30 mouse cellular contexts compared by ENCODE assay signal in the genomic region with DNA sequence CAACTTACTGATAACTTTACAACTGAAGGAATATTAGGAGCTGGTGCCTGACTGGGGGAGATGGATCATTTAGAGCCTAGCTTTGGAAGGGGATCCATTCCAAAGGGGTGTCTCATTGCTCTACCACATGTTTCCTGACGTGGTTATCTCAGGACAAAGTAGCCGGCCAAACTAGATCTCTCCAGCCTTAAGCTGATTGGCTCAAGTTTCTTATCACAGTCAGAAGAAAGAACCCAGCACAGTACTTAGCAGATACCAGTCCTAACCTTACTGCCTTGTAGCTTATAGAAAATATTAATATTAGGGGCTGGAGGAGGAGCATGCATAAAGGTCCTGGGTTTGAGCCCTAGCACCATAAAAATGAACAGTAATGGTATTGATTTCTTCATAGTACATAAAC. TPM values are rescaled to one million over a fixed set of nuclear protein-coding genes. Genes with fewer than 3 reads are reported as not detected.
DNase-seq lines count a peak whose midpoint lies in the region; ATAC-seq and TF ChIP-seq lines count a peak whose summit lies in the region.
"Had no signal": no experiment of that assay in that cellular context is flagged by ENCODE, and none has a peak within 500 bp of the region (broad histone marks: within the 10 kb centered on the region; RNA-seq: fewer than 3 reads in every experiment).

No protein-coding gene starts in this region.

- H3K4me3 ChIP-seq in MEL (ENCODE audit: control insufficient read depth in 1 of 2, insufficient read depth in 1 of 2, low read depth in 2 of 2, low read length in 2 of 2), result no peak overlapping the region
- H3K4me3 ChIP-seq in liver, embryonic 16.5 days (ENCODE audit: low read depth, low read length), result no peak overlapping the region
- no peak overlapping the region for H3K4me3 ChIP-seq in kidney, embryonic 16.5 days (ENCODE audit: low read length)
- H3K4me3 ChIP-seq: embryonic facial prominence, embryonic 12.5 days; embryonic facial prominence, embryonic 15.5 days; gastrocnemius, adult 2 months; heart, embryonic 12.5 days; heart, embryonic 15.5 days; hindbrain, embryonic 10.5 days; hindbrain, embryonic 13.5 days had no signal

- H3K9ac ChIP-seq in MEL (ENCODE audit: control insufficient read depth, low read depth, low read length, poor library complexity, severe bottlenecking), result no peak overlapping the region
- no peak overlapping the region for H3K9ac ChIP-seq in liver, embryonic 16.5 days (ENCODE audit: low read depth, low read length)
- H3K9ac ChIP-seq in kidney, embryonic 16.5 days (replicated peaks; ENCODE audit: low read length), result no peak overlapping the region
- H3K9ac ChIP-seq: embryonic facial prominence, embryonic 12.5 days; embryonic facial prominence, embryonic 15.5 days; forebrain, postnatal 0 days; heart, embryonic 12.5 days; heart, embryonic 15.5 days; hindbrain, embryonic 13.5 days had no signal

- H3K27ac ChIP-seq in MEL (ENCODE audit: control insufficient read depth, low read depth, low read length), result no peak overlapping the region
- H3K27ac ChIP-seq in liver, embryonic 16.5 days (ENCODE audit: low read length), result no peak overlapping the region
- no peak overlapping the region for H3K27ac ChIP-seq in kidney, embryonic 16.5 days (ENCODE audit: low read length)
- H3K27ac ChIP-seq: embryonic facial prominence, embryonic 12.5 days; embryonic facial prominence, embryonic 15.5 days; gastrocnemius, adult 2 months; heart, embryonic 15.5 days; hindbrain, embryonic 10.5 days; hindbrain, embryonic 13.5 days had no signal

- no peaks in the 10 kb centered on the region for H3K9me3 ChIP-seq in MEL (replicated peaks; ENCODE audit: insufficient read depth, low read length)
- no peaks in the 10 kb centered on the region for H3K9me3 ChIP-seq in liver, embryonic 16.5 days (replicated peaks; ENCODE audit: control insufficient read depth, low read length)
- H3K9me3 ChIP-seq in kidney, embryonic 16.5 days (ENCODE audit: low read length), result no peaks in the 10 kb centered on the region
- H3K9me3 ChIP-seq: embryonic facial prominence, embryonic 12.5 days; embryonic facial prominence, embryonic 15.5 days; heart, embryonic 12.5 days; heart, embryonic 15.5 days; hindbrain, embryonic 10.5 days; hindbrain, embryonic 13.5 days had no signal

- no peak overlapping the region for H3K4me2 ChIP-seq in liver, embryonic 16.5 days (ENCODE audit: low read depth, low read length)
- no peak overlapping the region for H3K4me2 ChIP-seq in kidney, embryonic 16.5 days (replicated peaks; ENCODE audit: low read depth, low read length)
- H3K4me2 ChIP-seq: embryonic facial prominence, embryonic 12.5 days; embryonic facial prominence, embryonic 15.5 days; heart, embryonic 12.5 days; heart, embryonic 15.5 days; hindbrain, embryonic 13.5 days had no signal

- WGBS in liver, embryonic 16.5 days (ENCODE audit: insufficient replicate concordance), result 24% methylated on average over 2 of the region's 2 CpGs
- WGBS in kidney, embryonic 16.5 days, result 74% methylated on average over 2 of the region's 2 CpGs

- TF ChIP-seq POLR2A in MEL (IDR thresholded peaks at IDR 0.05; ENCODE audit: control insufficient read depth in 1 of 2, insufficient read depth in 1 of 2, low read depth in 1 of 2, low read length in 2 of 2, poor library complexity in 1 of 2), result no peak

- ATAC-seq in liver, embryonic 16.5 days (ENCODE audit: low read depth), result peak; percentile 32; the same call in 1 of the 2 replicates
- ATAC-seq in kidney, embryonic 16.5 days (ENCODE audit: low FRiP score, low TSS enrichment), result no peak
- ATAC-seq: forebrain, embryonic 14.5 days; forebrain, postnatal 0 days; hindbrain, embryonic 16.5 days; Patski had no signal

- TF ChIP-seq CTCF in MEL (IDR thresholded peaks at IDR 0.05 in 2 of 3, conservative IDR thresholded peaks at IDR 0.05 in 1 of 3; ENCODE audit: control insufficient read depth in 1 of 3, insufficient read depth in 1 of 3, low read depth in 2 of 3, low read length in 3 of 3, poor library complexity in 1 of 3, severe bottlenecking in 1 of 3), result no peak

- TF ChIP-seq EP300 in MEL (IDR thresholded peaks at IDR 0.05; ENCODE audit: low read depth in 1 of 2, low read length in 2 of 2), result no peak

- no peak for TF ChIP-seq RAD21 in MEL (IDR thresholded peaks at IDR 0.05; ENCODE audit: low read depth, low read length)

- peak; percentile 44 for DNase-seq in 416B (ENCODE audit: low read depth)
- no peak for DNase-seq in MEL (ENCODE audit: low read depth, low spot score)
- DNase-seq in right cerebral cortex, postnatal 14 days, result no peak
- no peak for DNase-seq in ovary, adult 18-20 months (ENCODE audit: low spot score)
- DNase-seq: adrenal gland, postnatal 10 days; adrenal gland, postnatal 36 days; cerebellum, adult 18-20 months; cerebellum, adult 9-10 months; cerebellum, postnatal 14 days; forebrain, postnatal 0 days; gastrocnemius, adult 2 months; gastrocnemius, postnatal 14 days; heart, adult 18-20 months; heart, postnatal 10 days; heart, postnatal 36 days had no signal

- H3K4me1 ChIP-seq in MEL (ENCODE audit: control insufficient read depth in 1 of 2, insufficient read depth in 2 of 2, low read length in 2 of 2), result peaks cover 0 to 3% of the 10 kb centered on the region in 2 experiments; a peak in 1 of 4 replicates
- H3K4me1 ChIP-seq in liver, embryonic 16.5 days (ENCODE audit: control insufficient read depth, low read depth, low read length), result peaks cover under 1% of the 10 kb centered on the region; the same call in 1 of the 2 replicates
- H3K4me1 ChIP-seq in kidney, embryonic 16.5 days (ENCODE audit: insufficient read depth, low read length), result 0 out of 2 replicates have a peak, but pooled peaks cover 6% of the 10 kb centered on the region
- H3K4me1 ChIP-seq: embryonic facial prominence, embryonic 15.5 days; heart, embryonic 15.5 days; hindbrain, embryonic 13.5 days had no signal

- H3K36me3 ChIP-seq in MEL (ENCODE audit: control insufficient read depth in 1 of 2, insufficient read depth in 2 of 2, low read length in 2 of 2), result peaks cover 10 to 11% of the 10 kb centered on the region in 2 experiments
- H3K36me3 ChIP-seq in liver, embryonic 16.5 days (ENCODE audit: control insufficient read depth, insufficient read depth), result peaks cover 28% of the 10 kb centered on the region
- peaks cover 20% of the 10 kb centered on the region for H3K36me3 ChIP-seq in kidney, embryonic 16.5 days (ENCODE audit: insufficient read depth, low read length)

- no peaks in the 10 kb centered on the region for H3K27me3 ChIP-seq in MEL (ENCODE audit: control insufficient read depth in 1 of 2, insufficient read depth in 2 of 2, low read length in 2 of 2)
- no peaks in the 10 kb centered on the region for H3K27me3 ChIP-seq in liver, embryonic 16.5 days (ENCODE audit: control insufficient read depth, insufficient read depth, low read depth, low read length)
- no peaks in the 10 kb centered on the region for H3K27me3 ChIP-seq in kidney, embryonic 16.5 days (ENCODE audit: insufficient read depth, low read length)
- H3K27me3 ChIP-seq: embryonic facial prominence, embryonic 12.5 days; embryonic facial prominence, embryonic 15.5 days; heart, embryonic 12.5 days; heart, embryonic 15.5 days; hindbrain, embryonic 13.5 days; Patski had no signal

- peaks cover 2% of the 10 kb centered on the region; the same call in 1 of the 2 replicates for H3K79me2 ChIP-seq in MEL (ENCODE audit: control insufficient read depth, insufficient read depth, low read length, poor library complexity)

TF ChIP-seq in MEL, 35 proteins besides CTCF, POLR2A, EP300 and RAD21:
- 0 out of 2 replicates have a peak, but pooled peaks have one; percentile 43 for TF ChIP-seq GATA1 (IDR thresholded peaks at IDR 0.05; ENCODE audit: low read depth, low read length)
- TF ChIP-seq MEF2A (IDR thresholded peaks at IDR 0.05; ENCODE audit: extremely low read depth, insufficient replicate concordance, low read depth, low read length, poor library complexity, severe bottlenecking), result no peak

RNA-seq across cellular contexts. Expression of gene Msh3, which starts 6.8 kb away (rescaled TPM):
- 14.4 and 15.0 TPM in 2 replicates for total RNA-seq in MEL (2012; rRNA removed)
- 10 to 100 TPM in 1 of 2 experiments, not detected in 1; 17.7 TPM for polyA plus RNA-seq in MEL (2012; ENCODE audit: insufficient read depth in 1 of 2, insufficient read length in 2 of 2, low read depth in 1 of 2, low replicate concordance in 2 of 2, missing spikeins in 1 of 2)
- polyA plus RNA-seq in liver, embryonic 16.5 days (2015; fragmentation: Nextera tagmentation; extraction: Ambion mirVana), result 9.1 and 9.4 TPM in 2 replicates
- polyA plus RNA-seq in kidney, embryonic 16.5 days (2015; fragmentation: Nextera tagmentation; extraction: Ambion mirVana), result 30.4 and 34.2 TPM in 2 replicates

RNA-seq across cellular contexts. Expression of gene Dhfr, which starts 7.1 kb away (rescaled TPM):
- 15.7 and 16.2 TPM in 2 replicates for total RNA-seq in MEL (2012; rRNA removed)
- polyA plus RNA-seq in MEL (2012; ENCODE audit: insufficient read depth in 1 of 2, insufficient read length in 2 of 2, low read depth in 1 of 2, low replicate concordance in 2 of 2, missing spikeins in 1 of 2), result 10 to 100 TPM; 17.4 to 63.1 TPM
- polyA plus RNA-seq in liver, embryonic 16.5 days (2015; fragmentation: Nextera tagmentation; extraction: Ambion mirVana), result 14.0 and 15.0 TPM in 2 replicates
- polyA plus RNA-seq in kidney, embryonic 16.5 days (2015; fragmentation: Nextera tagmentation; extraction: Ambion mirVana), result 21.0 and 21.7 TPM in 2 replicates

RNA-seq across cellular contexts. Expression of gene Gm20379, which starts 55.8 kb away (rescaled TPM):
- total RNA-seq in MEL (2012; rRNA removed), result not detected in 2 replicates
- polyA plus RNA-seq in MEL (2012; ENCODE audit: insufficient read depth in 1 of 2, insufficient read length in 2 of 2, low read depth in 1 of 2, low replicate concordance in 2 of 2, missing spikeins in 1 of 2), result 1 to 10 TPM in 1 of 2 experiments, not detected in 1; 9.4 TPM
- polyA plus RNA-seq in liver, embryonic 16.5 days (2015; fragmentation: Nextera tagmentation; extraction: Ambion mirVana), result 0.20 and 0.30 TPM in 2 replicates
- polyA plus RNA-seq in kidney, embryonic 16.5 days (2015; fragmentation: Nextera tagmentation; extraction: Ambion mirVana), result 1.2 and 1.9 TPM in 2 replicates
- total RNA-seq: adrenal gland, adult 18-20 months; adrenal gland, postnatal 10 days; adrenal gland, postnatal 36 days; common myeloid progenitor, adult 5-6 weeks; forebrain, postnatal 0 days; gastrocnemius, adult 2 months; gastrocnemius, postnatal 14 days; gastrocnemius, postnatal 4 days; heart, adult 18-20 months; heart, postnatal 10 days; heart, postnatal 36 days had no signal
- polyA plus RNA-seq: frontal cortex, adult 2 months; Patski had no signal
